ENCODE assay signal across 8 mouse cellular contexts in the genomic region with DNA sequence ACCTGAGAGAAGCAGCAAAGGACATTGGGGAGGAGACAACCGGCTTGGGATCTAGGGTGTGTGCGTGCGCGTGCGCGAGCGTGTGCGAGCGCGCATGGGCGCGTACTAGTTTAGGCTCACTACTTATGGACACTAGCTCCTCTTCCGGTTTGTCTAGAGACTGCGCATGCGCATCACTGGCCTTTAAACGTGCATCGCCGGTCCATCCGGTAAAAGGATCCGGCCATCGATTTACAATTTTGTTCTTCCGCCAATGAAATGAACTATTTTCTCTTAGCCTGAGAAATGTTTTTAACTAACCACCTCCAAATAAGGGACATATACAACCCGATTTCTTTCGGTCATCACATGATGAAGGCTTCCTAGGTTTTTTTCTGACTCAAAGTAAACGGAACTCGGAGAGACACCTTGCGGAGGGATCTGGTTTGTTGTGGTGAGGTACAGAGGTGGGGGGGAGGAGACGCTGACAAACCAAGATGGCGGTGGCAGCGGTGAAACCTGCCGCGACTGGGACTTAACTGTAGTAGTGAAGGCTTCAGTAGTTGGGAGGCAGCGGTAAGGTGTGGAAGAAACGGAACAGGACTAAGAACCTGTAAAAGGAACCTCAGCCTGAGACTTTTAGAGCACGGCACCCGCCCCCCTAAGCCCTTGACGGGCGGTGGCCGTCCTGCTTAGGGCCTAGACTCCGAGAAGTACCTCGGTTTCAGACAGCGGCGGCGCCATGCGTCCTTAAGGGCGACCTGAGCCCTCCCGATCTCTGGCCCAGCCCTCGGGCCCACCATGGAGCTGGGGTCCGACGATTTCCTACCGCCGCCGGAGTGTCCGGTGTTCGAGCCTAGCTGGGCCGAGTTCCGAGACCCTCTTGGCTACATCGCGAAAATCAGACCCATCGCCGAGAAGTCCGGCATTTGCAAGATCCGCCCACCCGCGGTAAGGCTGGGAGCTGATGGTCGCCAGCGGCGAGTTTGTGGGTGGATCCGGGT. TPM values are rescaled to one million over a fixed set of nuclear protein-coding genes. Genes with fewer than 3 reads are reported as not detected.
DNase-seq lines count a peak whose midpoint lies in the region; ATAC-seq and TF ChIP-seq lines count a peak whose summit lies in the region.

A gene (plus strand): TSS at position 240 of the 983 bp plus-strand sequence.

- under 1% methylated on average over 69 of the region's 69 CpGs for WGBS in forebrain, embryonic 15.5 days
- under 1% methylated on average over 69 of the region's 69 CpGs for WGBS in lung, adult 2 months

- H3K9me3 ChIP-seq in ES-E14 (ENCODE audit: control insufficient read depth, insufficient read depth, low read depth, low read length) = no peaks in the 10 kb centered on the region
- H3K9me3 ChIP-seq in forebrain, embryonic 15.5 days = no peaks in the 10 kb centered on the region

- in situ Hi-C loops in ES-E14 (cut with MboI; ENCODE audit: low sequenced_read_pairs in 2 of 2, unreplicated experiment in 2 of 2) = no loop called here

- DNase-seq in ES-E14 (ENCODE audit: low read depth, low spot score) = peak; percentile 91
- DNase-seq in cerebellum, adult 11-12 months = peak; percentile 97
- DNase-seq in heart, postnatal 25 days (ENCODE audit: low spot score) = peak; percentile 97
- DNase-seq in layer of hippocampus, adult 18-20 months (ENCODE audit: low spot score in 2 of 2) = peak; percentile 95 to 96
- peak; percentile 76 for DNase-seq in lung, adult 2 months
- DNase-seq in thymus, adult 18-20 months = peak; percentile 81 to 97

- peak within 1 kb of the TSS; percentile 91 for H3K9ac ChIP-seq in ES-E14 (ENCODE audit: insufficient read depth, low read depth, low read length, poor library complexity, severe bottlenecking)
- peak within 1 kb of the TSS; percentile 93 for H3K9ac ChIP-seq in forebrain, embryonic 15.5 days (replicated peaks)

- H3K36me3 ChIP-seq in ES-E14 (ENCODE audit: control insufficient read depth, insufficient read depth, low read length, poor library complexity, severe bottlenecking) = peaks cover 2% of the 10 kb centered on the region
- peaks cover 9% of the 10 kb centered on the region for H3K36me3 ChIP-seq in forebrain, embryonic 15.5 days

- intact Hi-C loops in heart, postnatal 25 days (cut with DNase I) = no loop called here

- H3K4me2 ChIP-seq in forebrain, embryonic 15.5 days (replicated peaks) = peak within 1 kb of the TSS; percentile 66

- no peak for TF ChIP-seq CTCF in lung, adult 2 months (IDR thresholded peaks at IDR 0.05; ENCODE audit: insufficient read depth, low read length)

- peak within 1 kb of the TSS; percentile 80 for H3K27ac ChIP-seq in ES-E14 (ENCODE audit: insufficient read depth, low read depth, low read length, poor library complexity, severe bottlenecking)
- peak within 1 kb of the TSS; percentile 78 for H3K27ac ChIP-seq in forebrain, embryonic 15.5 days (replicated peaks)

- no peaks in the 10 kb centered on the region for H3K4me1 ChIP-seq in ES-E14 (ENCODE audit: control insufficient read depth in 2 of 2, insufficient read depth in 2 of 2, low read length in 2 of 2, poor library complexity in 1 of 2)
- H3K4me1 ChIP-seq in forebrain, embryonic 15.5 days = peaks cover 21% of the 10 kb centered on the region
- H3K4me1 ChIP-seq in lung, adult 2 months (ENCODE audit: control insufficient read depth, insufficient read depth, low read length) = no peaks in the 10 kb centered on the region; the same call in 1 of the 2 replicates

- H3K27me3 ChIP-seq in forebrain, embryonic 15.5 days = no peaks in the 10 kb centered on the region

- peak within 1 kb of the TSS; percentile 84 to 97 for H3K4me3 ChIP-seq in ES-E14 (ENCODE audit: insufficient read depth in 1 of 2, low read depth in 1 of 2, low read length in 2 of 2, poor library complexity in 1 of 2, severe bottlenecking in 1 of 2)
- peak within 1 kb of the TSS; percentile 93 for H3K4me3 ChIP-seq in forebrain, embryonic 15.5 days
- H3K4me3 ChIP-seq in lung, adult 2 months (replicated peaks; ENCODE audit: extremely low read depth, low read depth, low read length) = peak within 1 kb of the TSS; percentile 77

- peak; percentile 78; the same call in 1 of the 2 replicates for TF ChIP-seq POLR2A in lung, adult 2 months (IDR thresholded peaks at IDR 0.05; ENCODE audit: borderline replicate concordance, extremely low read depth, low read depth, low read length)

- peak; percentile 99 for ATAC-seq in forebrain, embryonic 15.5 days (replicated peaks)
- ATAC-seq in neutrophil, adult 5-6 weeks (ENCODE audit: extremely low read depth, insufficient number of reproducible peaks, low FRiP score, poor library complexity, severe bottlenecking) = peak; percentile 94

TF ChIP-seq in ES-E14, 5 proteins besides CTCF, POLR2A, EP300 and RAD21:
- TF ChIP-seq ZNF384 (IDR thresholded peaks at IDR 0.05; ENCODE audit: low read depth, low read length) (no peak), HCFC1 (IDR thresholded peaks at IDR 0.05; ENCODE audit: borderline replicate concordance, insufficient read depth, low read length) (peak; percentile 18; the same call in 1 of the 2 replicates), ZC3H11A (IDR thresholded peaks at IDR 0.05; ENCODE audit: borderline replicate concordance, low read depth, low read length) (no peak), CHD2 (IDR thresholded peaks at IDR 0.05; ENCODE audit: low read depth, low read length) (peak; percentile 79), MAFK (IDR thresholded peaks at IDR 0.05; ENCODE audit: insufficient read depth, low read depth, low read length) (no peak)

RNA-seq across cellular contexts. Expression of the gene that starts here (rescaled TPM):
- 128 and 151 TPM in 2 replicates for total RNA-seq in ES-E14 (2012; rRNA removed)
- 33.7 and 38.2 TPM in 2 replicates for polyA plus RNA-seq in forebrain, embryonic 15.5 days (2015; fragmentation: Nextera tagmentation; extraction: Ambion mirVana)
- total RNA-seq in heart, postnatal 25 days (2021) = 10 to 100 TPM; 29.7 to 55.0 TPM
- total RNA-seq in layer of hippocampus, adult 18-20 months (2021) = 10 to 100 TPM; 45.4 to 79.6 TPM
- 46.4 and 49.9 TPM in 2 replicates for polyA plus RNA-seq in lung, adult 2 months (2012; rRNA removed)
- total RNA-seq in neutrophil, adult 5-6 weeks (2017) = 69.0 and 73.4 TPM in 2 replicates

Comparison
In these comparisons a context has a peak if more than half of its experiments do, and no peak if none do; other contexts are left out.
1. Peak in every context shown above with its lines: DNase-seq, ATAC-seq, H3K4me3 ChIP-seq and H3K27ac ChIP-seq.